In the genomic region with DNA sequence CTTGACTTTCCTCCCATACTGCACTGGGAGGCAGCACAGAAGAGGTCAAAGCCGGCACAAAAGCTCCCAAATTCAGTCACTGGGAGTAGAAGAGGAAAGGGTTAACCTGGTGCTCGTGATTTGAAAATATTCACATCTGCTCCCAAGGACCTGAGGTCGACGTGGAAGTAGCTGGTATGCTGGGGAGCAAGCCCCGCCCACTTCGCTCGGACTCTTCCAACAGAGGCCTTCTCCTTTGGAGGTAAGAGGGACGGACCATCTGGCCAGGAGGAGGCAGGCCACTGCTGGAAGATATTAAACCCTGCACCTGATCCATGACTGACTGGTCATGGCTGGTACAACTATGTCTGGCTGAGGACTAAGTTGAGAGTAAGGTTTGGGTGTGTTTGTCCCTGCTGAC, we compare ENCODE assay signal across 26 mouse cellular contexts.
DNase-seq lines count a peak whose midpoint lies in the region; ATAC-seq and TF ChIP-seq lines count a peak whose summit lies in the region.
"Had no signal": no experiment of that assay in that cellular context is flagged by ENCODE, and none has a peak within 500 bp of the region (broad histone marks: within the 10 kb centered on the region; RNA-seq: fewer than 3 reads in every experiment).

No protein-coding gene starts in this region.

- H3K36me3 ChIP-seq in intestine, embryonic 15.5 days = no peaks in the 10 kb centered on the region
- H3K36me3 ChIP-seq in intestine, postnatal 0 days (ENCODE audit: control insufficient read depth, insufficient read depth) = no peaks in the 10 kb centered on the region
- no peaks in the 10 kb centered on the region for H3K36me3 ChIP-seq in neural tube, embryonic 15.5 days
- no peaks in the 10 kb centered on the region for H3K36me3 ChIP-seq in embryonic facial prominence, embryonic 10.5 days (replicated peaks)
- no peaks in the 10 kb centered on the region for H3K36me3 ChIP-seq in stomach, postnatal 0 days (ENCODE audit: control insufficient read depth, insufficient read depth, low read length)
- H3K36me3 ChIP-seq: embryonic facial prominence, embryonic 12.5 days; heart, embryonic 15.5 days; limb, embryonic 13.5 days; liver, embryonic 15.5 days; midbrain, embryonic 10.5 days; neural tube, embryonic 13.5 days had no signal

- 43% methylated on average over 8 of the region's 8 CpGs for WGBS in intestine, embryonic 15.5 days
- WGBS in intestine, postnatal 0 days = 36% methylated on average over 8 of the region's 8 CpGs
- WGBS in neural tube, embryonic 15.5 days = 60% methylated on average over 8 of the region's 8 CpGs
- WGBS in embryonic facial prominence, embryonic 10.5 days = 41% methylated on average over 8 of the region's 8 CpGs
- WGBS in stomach, postnatal 0 days = 40% methylated on average over 8 of the region's 8 CpGs

- H3K4me2 ChIP-seq in intestine, embryonic 15.5 days (replicated peaks) = no peak overlapping the region
- no peak overlapping the region for H3K4me2 ChIP-seq in intestine, postnatal 0 days (replicated peaks; ENCODE audit: low read depth)
- H3K4me2 ChIP-seq in neural tube, embryonic 15.5 days = no peak overlapping the region
- H3K4me2 ChIP-seq in stomach, postnatal 0 days (replicated peaks; ENCODE audit: low read depth) = no peak overlapping the region
- H3K4me2 ChIP-seq: embryonic facial prominence, embryonic 12.5 days; heart, embryonic 15.5 days; hindbrain, embryonic 14.5 days; limb, embryonic 13.5 days; liver, embryonic 15.5 days; neural tube, embryonic 13.5 days had no signal

- no peak overlapping the region for H3K27ac ChIP-seq in intestine, embryonic 15.5 days
- no peak overlapping the region for H3K27ac ChIP-seq in intestine, postnatal 0 days (ENCODE audit: low read depth, low read length)
- no peak overlapping the region for H3K27ac ChIP-seq in neural tube, embryonic 15.5 days (replicated peaks)
- H3K27ac ChIP-seq in embryonic facial prominence, embryonic 10.5 days (replicated peaks) = no peak overlapping the region
- H3K27ac ChIP-seq in stomach, postnatal 0 days (replicated peaks) = no peak overlapping the region
- H3K27ac ChIP-seq: embryonic facial prominence, embryonic 12.5 days; heart, embryonic 15.5 days; hindbrain, embryonic 14.5 days; limb, embryonic 13.5 days; liver, embryonic 15.5 days; macrophage; midbrain, embryonic 10.5 days; neural tube, embryonic 13.5 days had no signal

- H3K27me3 ChIP-seq in intestine, embryonic 15.5 days (replicated peaks) = no peaks in the 10 kb centered on the region
- no peaks in the 10 kb centered on the region for H3K27me3 ChIP-seq in intestine, postnatal 0 days (replicated peaks; ENCODE audit: control insufficient read depth, insufficient read depth, low read length)
- no peaks in the 10 kb centered on the region for H3K27me3 ChIP-seq in neural tube, embryonic 15.5 days (replicated peaks)
- H3K27me3 ChIP-seq in embryonic facial prominence, embryonic 10.5 days (replicated peaks; ENCODE audit: low read depth, poor library complexity, severe bottlenecking) = no peaks in the 10 kb centered on the region
- H3K27me3 ChIP-seq in stomach, postnatal 0 days (ENCODE audit: control insufficient read depth, insufficient read depth, low read length) = no peaks in the 10 kb centered on the region
- H3K27me3 ChIP-seq: embryonic facial prominence, embryonic 12.5 days; heart, embryonic 15.5 days; limb, embryonic 13.5 days; neural tube, embryonic 13.5 days had no signal

- no peak for TF ChIP-seq CTCF in intestine, postnatal 0 days (IDR thresholded peaks at IDR 0.05; ENCODE audit: low read depth)
- peak; percentile 5; the same call in 1 of the 2 replicates for TF ChIP-seq CTCF in stomach, postnatal 0 days (IDR thresholded peaks at IDR 0.05; ENCODE audit: low read depth)

- peak; percentile 30 for DNase-seq in neural tube, embryonic 10.5 days (ENCODE audit: extremely low spot score, low spot score)
- DNase-seq in embryonic facial prominence, embryonic 10.5 days (ENCODE audit: low spot score) = peak; percentile 49
- DNase-seq in stomach, postnatal 0 days (ENCODE audit: low spot score) = peak; percentile 42
- no peak for DNase-seq in gastrocnemius, postnatal 25 days
- no peak for DNase-seq in cerebellum, postnatal 4 days (ENCODE audit: low spot score in 2 of 2)
- DNase-seq: cerebellum, adult 11-12 months; cerebellum, postnatal 14 days; forebrain, postnatal 0 days; gastrocnemius, postnatal 36 days; heart, postnatal 36 days; kidney, adult 8-10 months; kidney, postnatal 10 days; right cerebral cortex, adult 18-20 months; right cerebral cortex, postnatal 4 days had no signal

- peak; percentile 22; the same call in 1 of the 2 replicates for ATAC-seq in intestine, embryonic 15.5 days
- ATAC-seq in intestine, postnatal 0 days = no peak
- ATAC-seq in neural tube, embryonic 15.5 days (ENCODE audit: low FRiP score) = no peak
- ATAC-seq in stomach, postnatal 0 days (ENCODE audit: low FRiP score, low TSS enrichment) = 0 out of 2 replicates have a peak, but pooled peaks have one; percentile 36
- ATAC-seq: forebrain, postnatal 0 days; inflammation-experienced regulatory T-cells, adult 6 months had no signal

- no peaks in the 10 kb centered on the region for H3K9me3 ChIP-seq in intestine, embryonic 15.5 days
- no peaks in the 10 kb centered on the region for H3K9me3 ChIP-seq in intestine, postnatal 0 days (ENCODE audit: control insufficient read depth)
- H3K9me3 ChIP-seq in neural tube, embryonic 15.5 days (replicated peaks) = no peaks in the 10 kb centered on the region
- no peaks in the 10 kb centered on the region for H3K9me3 ChIP-seq in embryonic facial prominence, embryonic 10.5 days
- no peaks in the 10 kb centered on the region for H3K9me3 ChIP-seq in stomach, postnatal 0 days (ENCODE audit: control insufficient read depth, low read length)
- H3K9me3 ChIP-seq: embryonic facial prominence, embryonic 12.5 days; heart, embryonic 15.5 days; limb, embryonic 13.5 days; liver, embryonic 15.5 days; midbrain, embryonic 10.5 days; neural tube, embryonic 13.5 days had no signal

- H3K9ac ChIP-seq in intestine, embryonic 15.5 days = no peak overlapping the region
- H3K9ac ChIP-seq in intestine, postnatal 0 days (ENCODE audit: low read depth, low read length) = no peak overlapping the region
- H3K9ac ChIP-seq in neural tube, embryonic 15.5 days (replicated peaks) = no peak overlapping the region
- no peak overlapping the region for H3K9ac ChIP-seq in stomach, postnatal 0 days (ENCODE audit: low read length)
- H3K9ac ChIP-seq: embryonic facial prominence, embryonic 12.5 days; forebrain, postnatal 0 days; heart, embryonic 15.5 days; hindbrain, embryonic 14.5 days; limb, embryonic 13.5 days; liver, embryonic 15.5 days; neural tube, embryonic 13.5 days had no signal

- TF ChIP-seq EP300 in stomach, postnatal 0 days (optimal IDR thresholded peaks at IDR 0.05) = no peak

- no peaks in the 10 kb centered on the region; the same call in 1 of the 2 replicates for H3K4me1 ChIP-seq in intestine, embryonic 15.5 days (replicated peaks)
- H3K4me1 ChIP-seq in intestine, postnatal 0 days (replicated peaks; ENCODE audit: control insufficient read depth, insufficient read depth, low read length) = no peaks in the 10 kb centered on the region
- no peaks in the 10 kb centered on the region for H3K4me1 ChIP-seq in neural tube, embryonic 15.5 days
- H3K4me1 ChIP-seq in embryonic facial prominence, embryonic 10.5 days = peaks cover 16% of the 10 kb centered on the region
- H3K4me1 ChIP-seq in stomach, postnatal 0 days (replicated peaks; ENCODE audit: control insufficient read depth, insufficient read depth) = no peaks in the 10 kb centered on the region
- H3K4me1 ChIP-seq: embryonic facial prominence, embryonic 12.5 days; heart, embryonic 15.5 days; limb, embryonic 13.5 days; neural tube, embryonic 13.5 days had no signal

- no peak overlapping the region for H3K4me3 ChIP-seq in intestine, embryonic 15.5 days (replicated peaks)
- H3K4me3 ChIP-seq in intestine, postnatal 0 days (ENCODE audit: low read depth, low read length) = no peak overlapping the region
- no peak overlapping the region for H3K4me3 ChIP-seq in neural tube, embryonic 15.5 days (replicated peaks)
- H3K4me3 ChIP-seq in embryonic facial prominence, embryonic 10.5 days = no peak overlapping the region
- no peak overlapping the region for H3K4me3 ChIP-seq in stomach, postnatal 0 days (ENCODE audit: low read depth, low read length)
- H3K4me3 ChIP-seq: embryonic facial prominence, embryonic 12.5 days; heart, embryonic 15.5 days; limb, embryonic 13.5 days; liver, embryonic 15.5 days; midbrain, embryonic 10.5 days; neural tube, embryonic 13.5 days had no signal

Comparison
In these comparisons a context has a peak if more than half of its experiments do, and no peak if none do; other contexts are left out.
1. ATAC-seq: peak in intestine, embryonic 15.5 days (single experiment) and stomach, postnatal 0 days (single experiment); none in intestine, postnatal 0 days (single experiment) and neural tube, embryonic 15.5 days (single experiment).
2. DNase-seq: peak in neural tube, embryonic 10.5 days (single experiment), embryonic facial prominence, embryonic 10.5 days (single experiment) and stomach, postnatal 0 days (single experiment); none in gastrocnemius, postnatal 25 days (single experiment) and cerebellum, postnatal 4 days (0 of 2).